Mouse (Mus musculus): ENCODE measurements around the gene Mcoln3. TPM values are rescaled to one million over a fixed set of nuclear protein-coding genes. Genes with fewer than 3 reads are reported as not detected.

The Mcoln3 gene
- polyA plus RNA-seq, 1 experiment from 2014 or later = 0.73 TPM

GRCm38 (mm10) chr3:146152348-146152747 is 35.1 kb downstream of the Mcoln3 start:
- H3K4me1 ChIP-seq (replicated peaks) = peaks cover 17% of the 10 kb centered on the region
- no peak for ATAC-seq (replicated peaks; ENCODE audit: insufficient number of reproducible peaks, insufficient read depth, low FRiP score, low read depth)
- no peak overlapping the region for H3K4me3 ChIP-seq
- no peak overlapping the region for H3K9ac ChIP-seq
- WGBS = 84% methylated on average over 8 of the region's 8 CpGs
- H3K9me3 ChIP-seq (replicated peaks) = no peaks in the 10 kb centered on the region
- H3K36me3 ChIP-seq = no peaks in the 10 kb centered on the region
- H3K27ac ChIP-seq = no peak overlapping the region
- H3K27me3 ChIP-seq = peaks cover 18% of the 10 kb centered on the region; the same call in 1 of the 2 replicates
- no peak overlapping the region for H3K4me2 ChIP-seq

DNA sequence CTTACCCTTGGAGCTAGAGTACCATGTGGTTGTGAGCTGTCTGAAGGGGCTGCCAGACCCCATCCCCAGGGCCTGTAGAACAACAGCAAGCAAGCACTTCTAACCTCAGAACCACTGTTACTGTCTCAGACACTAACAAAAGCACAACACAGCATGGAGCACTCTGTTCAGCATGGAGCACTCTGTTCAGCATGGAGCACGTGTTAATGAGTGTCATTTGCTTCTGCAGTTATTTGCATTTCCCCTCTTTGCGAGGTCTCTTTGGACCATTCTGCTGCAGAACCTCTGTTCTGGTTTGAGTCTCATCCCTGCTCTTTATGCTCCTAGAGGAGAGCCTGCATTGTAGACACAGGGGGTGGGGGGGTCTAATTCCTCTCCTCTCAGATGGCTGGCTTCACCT is 35.7 kb downstream of the Mcoln3 start:
- Histone ChIP-seq H3K27me3 (peaks cover 18% of the 10 kb centered on the region; the same call in 1 of the 2 replicates), H3K9me3 (replicated peaks) (no peaks in the 10 kb centered on the region), H3K4me1 (replicated peaks) (peaks cover 17% of the 10 kb centered on the region), H3K9ac (no peak overlapping the region), H3K27ac (no peak overlapping the region), H3K4me2 (no peak overlapping the region), H3K4me3 (no peak overlapping the region), H3K36me3 (no peaks in the 10 kb centered on the region)
- ATAC-seq (replicated peaks; ENCODE audit: insufficient number of reproducible peaks, insufficient read depth, low FRiP score, low read depth) = no peak
- 71% methylated on average over 2 of the region's 2 CpGs for WGBS

- Histone ChIP-seq H3K27ac (no peak overlapping the region), H3K4me3 (no peak overlapping the region), H3K4me2 (peak overlapping the region; percentile 13; the same call in 1 of the 2 replicates), H3K9ac (no peak overlapping the region), H3K27me3 (peaks cover 18% of the 10 kb centered on the region; the same call in 1 of the 2 replicates), H3K4me1 (replicated peaks) (peaks cover 17% of the 10 kb centered on the region), H3K36me3 (no peaks in the 10 kb centered on the region), H3K9me3 (replicated peaks) (no peaks in the 10 kb centered on the region)
- ATAC-seq (replicated peaks; ENCODE audit: insufficient number of reproducible peaks, insufficient read depth, low FRiP score, low read depth) = no peak
- 26% methylated on average over 12 of the region's 12 CpGs for WGBS
These were observed 36.8 kb downstream of the Mcoln3 start for GRCm38 (mm10) chr3:146153862-146154611.

DNA sequence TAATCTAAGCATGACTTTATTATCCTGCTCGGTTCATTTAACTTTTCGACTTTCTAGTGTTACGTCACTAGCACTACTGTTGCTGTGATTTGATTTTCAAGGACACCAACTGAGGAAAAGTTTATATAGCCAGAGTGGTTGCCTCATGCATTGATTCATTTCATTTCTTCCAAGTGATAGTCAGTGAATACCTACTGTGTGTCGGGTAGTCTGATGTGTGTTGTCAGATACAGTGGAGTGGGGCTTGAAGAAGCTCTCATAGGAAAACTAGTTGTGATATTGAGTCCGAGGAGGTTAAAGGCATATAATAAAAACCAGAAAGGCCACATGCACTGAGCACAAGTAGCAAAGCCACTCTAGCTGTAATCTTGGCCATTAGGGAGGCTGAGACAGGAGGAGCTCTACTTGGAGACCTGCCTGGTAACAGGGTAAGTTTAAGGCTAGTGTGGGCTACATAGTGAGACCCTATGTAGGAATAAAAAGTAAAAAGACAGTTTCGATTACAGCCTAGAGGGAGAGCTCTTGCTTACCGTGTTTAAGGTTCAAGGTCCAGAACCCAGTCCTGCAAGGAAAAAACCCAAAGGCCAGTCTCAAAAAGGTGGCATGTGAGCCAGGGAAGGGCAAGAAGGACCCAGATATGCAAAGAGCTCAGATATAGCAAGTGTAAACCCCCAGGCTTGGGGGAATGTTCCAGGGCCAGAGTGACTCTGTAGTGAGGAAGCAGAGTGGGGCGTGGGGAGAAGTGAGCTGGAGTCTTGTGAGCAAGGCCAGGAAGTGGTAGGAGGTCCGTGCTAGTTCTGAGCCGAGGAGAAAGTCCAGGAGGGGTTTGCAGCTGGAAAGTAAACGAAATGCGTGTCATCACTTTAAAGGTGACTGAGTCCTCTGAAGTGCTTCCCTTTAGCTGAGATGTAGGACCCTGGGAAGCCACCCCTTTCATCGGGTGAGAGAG is 38.7 kb downstream of the Mcoln3 start:
- 60% methylated on average over 13 of the region's 13 CpGs for WGBS
- ATAC-seq (replicated peaks; ENCODE audit: insufficient number of reproducible peaks, insufficient read depth, low FRiP score, low read depth) = no peak

DNA sequence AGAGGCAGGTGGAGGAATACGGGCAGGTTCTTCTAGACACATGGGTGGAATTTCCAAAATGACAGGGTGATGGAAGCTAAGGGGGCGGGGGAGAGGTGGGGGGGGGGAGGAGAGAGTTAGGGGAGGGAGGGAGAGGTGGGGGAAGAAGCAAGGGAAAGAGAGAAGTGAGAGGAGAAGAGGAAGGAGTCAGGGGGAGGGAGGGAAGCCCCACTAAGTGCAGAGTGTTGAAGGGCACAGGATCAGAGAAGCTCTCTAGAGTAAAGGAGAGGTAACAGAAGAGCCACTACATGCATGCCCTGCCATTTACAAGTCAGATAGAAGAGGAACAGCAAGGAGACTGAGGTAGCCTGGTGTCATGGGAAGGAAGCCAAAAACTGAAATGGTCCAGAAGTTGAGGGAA is 39.6 kb downstream of the Mcoln3 start:
- Histone ChIP-seq H3K27me3 (0 out of 2 replicates have a peak, but pooled peaks cover 3% of the 10 kb centered on the region), H3K4me3 (no peak overlapping the region), H3K36me3 (no peaks in the 10 kb centered on the region), H3K4me1 (replicated peaks) (peaks cover 5% of the 10 kb centered on the region), H3K9me3 (replicated peaks) (no peaks in the 10 kb centered on the region), H3K9ac (no peak overlapping the region), H3K27ac (no peak overlapping the region), H3K4me2 (no peak overlapping the region)
- no peak for ATAC-seq (replicated peaks; ENCODE audit: insufficient number of reproducible peaks, insufficient read depth, low FRiP score, low read depth)
- 73% methylated on average over 1 of the region's 2 CpGs for WGBS

More for the DNA sequence above, 38.7 kb downstream of the Mcoln3 start:
- Histone ChIP-seq H3K27me3 (peaks cover 10% of the 10 kb centered on the region; the same call in 1 of the 2 replicates), H3K4me3 (no peak overlapping the region), H3K4me1 (replicated peaks) (peaks cover 5% of the 10 kb centered on the region), H3K36me3 (no peaks in the 10 kb centered on the region), H3K27ac (no peak overlapping the region), H3K4me2 (no peak overlapping the region), H3K9me3 (replicated peaks) (no peaks in the 10 kb centered on the region), H3K9ac (no peak overlapping the region)

- Histone ChIP-seq H3K9ac (no peak overlapping the region), H3K36me3 (no peaks in the 10 kb centered on the region), H3K4me3 (no peak overlapping the region), H3K27ac (no peak overlapping the region), H3K4me2 (no peak overlapping the region), H3K27me3 (no peaks in the 10 kb centered on the region), H3K9me3 (replicated peaks) (no peaks in the 10 kb centered on the region), H3K4me1 (replicated peaks) (peaks cover 5% of the 10 kb centered on the region)
- 70% methylated on average over 4 of the region's 4 CpGs for WGBS
- ATAC-seq (replicated peaks; ENCODE audit: insufficient number of reproducible peaks, insufficient read depth, low FRiP score, low read depth) = no peak
These were observed 40.8 kb downstream of the Mcoln3 start for GRCm38 (mm10) chr3:146158039-146158438.

GRCm38 (mm10) chr3:146159360-146159759 is 42.1 kb downstream of the Mcoln3 start:
- no peak overlapping the region for H3K4me3 ChIP-seq
- H3K4me2 ChIP-seq = no peak overlapping the region

DNA sequence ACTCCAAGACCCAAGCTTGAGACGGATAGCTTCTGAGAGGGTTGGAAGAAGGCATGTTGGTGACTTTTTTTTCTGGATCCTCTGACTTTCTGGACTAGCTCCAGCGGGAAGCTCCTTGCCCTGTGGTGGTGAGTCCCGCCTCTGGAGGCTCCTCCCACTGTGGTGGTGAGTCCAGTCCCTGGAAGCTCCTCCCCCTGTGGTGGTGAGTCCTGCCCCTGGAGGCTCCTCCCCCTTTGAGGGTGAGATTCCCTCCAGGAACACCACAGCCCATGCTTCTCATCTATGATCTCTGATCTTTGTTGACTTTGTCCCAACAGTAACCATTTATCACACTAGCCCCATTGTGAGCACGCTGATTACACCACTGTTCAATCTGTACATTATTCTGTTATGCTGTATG is 44.9 kb downstream of the Mcoln3 start:
- Histone ChIP-seq H3K4me2 (no peak overlapping the region), H3K27ac (no peak overlapping the region), H3K9me3 (replicated peaks) (no peaks in the 10 kb centered on the region), H3K4me1 (replicated peaks) (no peaks in the 10 kb centered on the region), H3K4me3 (no peak overlapping the region), H3K27me3 (no peaks in the 10 kb centered on the region), H3K36me3 (no peaks in the 10 kb centered on the region), H3K9ac (no peak overlapping the region)
- WGBS = 80% methylated on average over 4 of the region's 4 CpGs
- no peak for ATAC-seq (replicated peaks; ENCODE audit: insufficient number of reproducible peaks, insufficient read depth, low FRiP score, low read depth)

More at GRCm38 (mm10) chr3:146159360-146159759, 42.1 kb downstream of the Mcoln3 start:
- Histone ChIP-seq H3K27ac (no peak overlapping the region), H3K9me3 (replicated peaks) (no peaks in the 10 kb centered on the region), H3K9ac (no peak overlapping the region), H3K27me3 (no peaks in the 10 kb centered on the region), H3K36me3 (no peaks in the 10 kb centered on the region), H3K4me1 (replicated peaks) (no peaks in the 10 kb centered on the region)
- no peak for ATAC-seq (replicated peaks; ENCODE audit: insufficient number of reproducible peaks, insufficient read depth, low FRiP score, low read depth)
- WGBS = 85% methylated on average over 2 of the region's 2 CpGs

GRCm38 (mm10) chr3:146169356-146169755 is 52.1 kb downstream of the Mcoln3 start:
- H3K4me2 ChIP-seq = no peak overlapping the region
- H3K36me3 ChIP-seq = no peaks in the 10 kb centered on the region
- no peak overlapping the region for H3K27ac ChIP-seq

DNA sequence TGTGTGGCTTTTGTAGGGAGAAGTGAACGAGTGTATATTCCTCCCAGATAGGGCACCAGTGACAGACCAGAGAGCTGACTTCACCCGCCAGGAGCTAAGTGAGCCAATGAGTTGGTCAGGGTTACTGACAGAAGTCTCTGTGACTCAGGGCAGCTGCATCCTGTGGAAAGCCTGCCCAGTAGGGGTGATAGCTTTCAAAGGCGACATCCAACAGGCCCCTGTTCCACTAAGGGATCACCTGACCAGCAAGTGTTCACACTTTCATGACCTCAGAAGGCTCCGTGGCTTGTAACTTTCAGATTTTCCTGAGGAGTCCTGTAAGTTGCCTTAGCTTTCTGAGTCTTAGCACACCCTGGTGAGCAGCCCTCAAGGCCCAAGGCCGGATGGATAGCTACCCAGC is 55.8 kb downstream of the Mcoln3 start:
- no peak overlapping the region for H3K4me3 ChIP-seq
- no peak overlapping the region for H3K27ac ChIP-seq
- 65% methylated on average over 5 of the region's 5 CpGs for WGBS
- peaks cover 7% of the 10 kb centered on the region for H3K4me1 ChIP-seq (replicated peaks)
- no peak overlapping the region for H3K4me2 ChIP-seq
- H3K27me3 ChIP-seq = no peaks in the 10 kb centered on the region
- H3K36me3 ChIP-seq = no peaks in the 10 kb centered on the region
- peaks cover 9% of the 10 kb centered on the region; the same call in 1 of the 2 replicates for H3K9me3 ChIP-seq (replicated peaks)
- no peak overlapping the region for H3K9ac ChIP-seq
- ATAC-seq (replicated peaks; ENCODE audit: insufficient number of reproducible peaks, insufficient read depth, low FRiP score, low read depth) = no peak

More at GRCm38 (mm10) chr3:146169356-146169755, 52.1 kb downstream of the Mcoln3 start:
- Histone ChIP-seq H3K9ac (no peak overlapping the region), H3K4me1 (replicated peaks) (no peaks in the 10 kb centered on the region), H3K9me3 (replicated peaks) (peaks cover 9% of the 10 kb centered on the region; the same call in 1 of the 2 replicates), H3K27me3 (no peaks in the 10 kb centered on the region), H3K4me3 (no peak overlapping the region)
- no peak for ATAC-seq (replicated peaks; ENCODE audit: insufficient number of reproducible peaks, insufficient read depth, low FRiP score, low read depth)
- WGBS = 79% methylated on average over 4 of the region's 4 CpGs

GRCm38 (mm10) chr3:146174215-146174614 is 57.0 kb downstream of the Mcoln3 start:
- no peak overlapping the region for H3K4me3 ChIP-seq
- no peak overlapping the region for H3K4me2 ChIP-seq
- no peak overlapping the region for H3K9ac ChIP-seq
- ATAC-seq (replicated peaks; ENCODE audit: insufficient number of reproducible peaks, insufficient read depth, low FRiP score, low read depth) = no peak
- no peaks in the 10 kb centered on the region for H3K36me3 ChIP-seq
- WGBS = 84% methylated on average over 9 of the region's 9 CpGs
- no peak overlapping the region for H3K27ac ChIP-seq
- no peaks in the 10 kb centered on the region for H3K27me3 ChIP-seq
- peaks cover 15% of the 10 kb centered on the region for H3K4me1 ChIP-seq (replicated peaks)
- peaks cover 9% of the 10 kb centered on the region; the same call in 1 of the 2 replicates for H3K9me3 ChIP-seq (replicated peaks)
